Mouse (Mus musculus): ENCODE measurements around the gene Rnf5. TPM values are rescaled to one million over a fixed set of nuclear protein-coding genes. Genes with fewer than 3 reads are reported as not detected.

Gene Rnf5
- total RNA-seq, 2 experiments from 2014 or later, result 19.8 to 21.8 TPM

Other genes with a start within 250 kb of the Rnf5 start
- gene Btnl2, start 248.9 kb downstream of the Rnf5 start, total RNA-seq (2021), result under 1 TPM; 0.40 to 0.81 TPM
- not detected for gene Btnl1, start 226.6 kb downstream of the Rnf5 start, total RNA-seq (2021)
- gene BC051142, start 204.9 kb downstream of the Rnf5 start, total RNA-seq (2021), result under 1 TPM; 0.36 to 0.42 TPM
- gene Btnl4, start 126.4 kb downstream of the Rnf5 start, total RNA-seq (2021), result not detected
- not detected for gene Btnl6, start 86.3 kb downstream of the Rnf5 start, total RNA-seq (2021)
- 10 to 100 TPM; 14.4 to 22.2 TPM for gene Notch4, start 39.4 kb downstream of the Rnf5 start, total RNA-seq (2021)
- gene Gpsm3, start 13.9 kb downstream of the Rnf5 start, total RNA-seq (2021), result 1 to 10 TPM; 3.2 to 5.0 TPM
- gene Pbx2, start 12.4 kb downstream of the Rnf5 start, total RNA-seq (2021), result 10 to 100 TPM; 24.2 to 30.9 TPM
- 1 to 10 TPM; 1.1 to 1.4 TPM for gene Ager, start 5.8 kb downstream of the Rnf5 start, total RNA-seq (2021)
- gene Agpat1, start 572 bp upstream of the Rnf5 start, total RNA-seq (2021), result 10 to 100 TPM; 38.0 to 39.4 TPM
- 10 to 100 TPM; 13.8 to 15.2 TPM for gene Egfl8, start 12.3 kb upstream of the Rnf5 start, total RNA-seq (2021)
- 10 to 100 TPM; 32.6 to 33.7 TPM for gene Ppt2, start 24.8 kb upstream of the Rnf5 start, total RNA-seq (2021)
- gene Prrt1, start 25.8 kb upstream of the Rnf5 start, total RNA-seq (2021), result under 1 TPM; 0.61 to 0.63 TPM
- 1 to 10 TPM; 4.5 to 4.7 TPM for gene Fkbpl, start 41.1 kb upstream of the Rnf5 start, total RNA-seq (2021)
- 10 to 100 TPM; 12.7 to 14.4 TPM for gene Atf6b, start 43.5 kb upstream of the Rnf5 start, total RNA-seq (2021)
- 100 to 1,000 TPM in 1 of 2 experiments, 10 to 100 TPM in 1; 90.2 to 123 TPM for gene Tnxb, start 66.8 kb upstream of the Rnf5 start, total RNA-seq (2021)
- gene C4b, start 140.2 kb upstream of the Rnf5 start, total RNA-seq (2021), result 1 to 10 TPM; 2.0 to 3.3 TPM
- gene Cyp21a1, start 200.9 kb upstream of the Rnf5 start, total RNA-seq (2021), result under 1 TPM; 0.31 to 0.36 TPM
- gene Stk19, start 233.3 kb upstream of the Rnf5 start, total RNA-seq (2021), result 1 to 10 TPM; 8.9 to 9.0 TPM
- 10 to 100 TPM; 12.3 to 15.3 TPM for gene Dxo, start 233.3 kb upstream of the Rnf5 start, total RNA-seq (2021)
- gene Skiv2l, start 246.5 kb upstream of the Rnf5 start, total RNA-seq (2021), result 10 to 100 TPM; 19.6 to 22.2 TPM
- 10 to 100 TPM; 13.7 to 17.3 TPM for gene Nelfe, start 246.7 kb upstream of the Rnf5 start, total RNA-seq (2021)